Mouse (Mus musculus): ENCODE results near the gene Itga8.

GRCm38 (mm10) chr2:12226367-12226766 is 75.4 kb downstream of the Itga8 start:
- no peak for TF ChIP-seq EP300 (IDR thresholded peaks at IDR 0.05)
- TF ChIP-seq CTCF (IDR thresholded peaks at IDR 0.05) = no peak
